Mouse (Mus musculus) heart, embryonic 16.5 days (tissue): ENCODE measurements around the gene Eif4g3. TPM values are rescaled to one million over a fixed set of nuclear protein-coding genes. Genes with fewer than 3 reads are reported as not detected.

Source experiments
- ATAC-seq: fragments of 200-750 bp; cut with Nextera tagmentation; replicated peaks from 2 replicates; pipeline ENCODE4 v1.8.0; 2017; ENCODE audit warnings: moderate number of reproducible peaks; ENCODE audit not compliant: insufficient read depth, low FRiP score; ENCODE audit errors: extremely low read depth
- H3K27ac ChIP-seq: fragments of 300-500 bp; sonication (generic); 2 replicates; pipeline ENCODE4 v1.5.1; 2014; ENCODE audit warnings: mild to moderate bottlenecking, low read length, control low read depth, moderate library complexity
- H3K27me3 ChIP-seq: fragments of 300-500 bp; sonication (generic); 2 replicates; pipeline ENCODE4 v1.6.1; 2014; ENCODE audit warnings: low read length, mixed read lengths; ENCODE audit not compliant: control insufficient read depth, insufficient read depth
- H3K36me3 ChIP-seq: fragments of 300-500 bp; sonication (generic); 2 replicates; pipeline ENCODE4 v1.6.1; 2014; ENCODE audit not compliant: control insufficient read depth, insufficient read depth
- H3K4me1 ChIP-seq: fragments of 300-500 bp; sonication (generic); 2 replicates; pipeline ENCODE4 v1.6.1; 2014; ENCODE audit warnings: low read length, mixed read lengths; ENCODE audit not compliant: control insufficient read depth, insufficient read depth
- H3K4me2 ChIP-seq: fragments of 300-500 bp; sonication (generic); 2 replicates; pipeline ENCODE4 v1.6.1; 2014; ENCODE audit warnings: low read depth, mild to moderate bottlenecking, control low read depth, low read length
- H3K4me3 ChIP-seq: fragments of 300-500 bp; sonication (generic); 2 replicates; pipeline ENCODE4 v1.5.1; 2014; ENCODE audit warnings: mild to moderate bottlenecking, control low read depth, low read length
- H3K9ac ChIP-seq: fragments of 300-500 bp; sonication (generic); 2 replicates; pipeline ENCODE4 v1.6.1; 2014; ENCODE audit warnings: low read length, control low read depth
- H3K9me3 ChIP-seq: fragments of 300-500 bp; sonication (generic); replicated peaks from 2 replicates; pipeline ENCODE4 v1.6.1; 2016; ENCODE audit warnings: low read length; ENCODE audit not compliant: control insufficient read depth
- WGBS: fragments of 180-500 bp; shearing (Covaris S2); extraction: QIAGEN DNeasy Blood & Tissue Kit; methylation state at CpG from one replicate; pipeline ENCODE4 v1.1.7; 2014; 5-methylcytosine and 5-hydroxymethylcytosine counted together
- polyA plus RNA-seq: library from polyadenylated mRNA; unstranded; fragments of >200 nt; fragmentation: Nextera tagmentation; extraction: Ambion mirVana; gene quantifications from 2 replicates; pipeline ENCODE4 v1.2.1, GENCODE M21; 2015

The Eif4g3 gene
- polyA plus RNA-seq, 1 experiment from 2014 or later = 18.9 TPM

GRCm38 (mm10) chr4:138082466-138082865 is 89.6 kb downstream of the Eif4g3 start:
- H3K4me2 ChIP-seq = no peak overlapping the region
- peaks cover 13% of the 10 kb centered on the region; the same call in 1 of the 2 replicates for H3K36me3 ChIP-seq
- H3K9ac ChIP-seq = no peak overlapping the region
- no peak overlapping the region for H3K27ac ChIP-seq
- WGBS = 88% methylated on average over 8 of the region's 8 CpGs
- ATAC-seq = no peak
- H3K4me1 ChIP-seq = no peaks in the 10 kb centered on the region
- H3K4me3 ChIP-seq = no peak overlapping the region
- no peaks in the 10 kb centered on the region for H3K27me3 ChIP-seq
- no peaks in the 10 kb centered on the region for H3K9me3 ChIP-seq

- Histone ChIP-seq H3K4me3 (no peak overlapping the region), H3K4me2 (no peak overlapping the region)
These were observed 91.3 kb downstream of the Eif4g3 start for GRCm38 (mm10) chr4:138084103-138084502.

DNA sequence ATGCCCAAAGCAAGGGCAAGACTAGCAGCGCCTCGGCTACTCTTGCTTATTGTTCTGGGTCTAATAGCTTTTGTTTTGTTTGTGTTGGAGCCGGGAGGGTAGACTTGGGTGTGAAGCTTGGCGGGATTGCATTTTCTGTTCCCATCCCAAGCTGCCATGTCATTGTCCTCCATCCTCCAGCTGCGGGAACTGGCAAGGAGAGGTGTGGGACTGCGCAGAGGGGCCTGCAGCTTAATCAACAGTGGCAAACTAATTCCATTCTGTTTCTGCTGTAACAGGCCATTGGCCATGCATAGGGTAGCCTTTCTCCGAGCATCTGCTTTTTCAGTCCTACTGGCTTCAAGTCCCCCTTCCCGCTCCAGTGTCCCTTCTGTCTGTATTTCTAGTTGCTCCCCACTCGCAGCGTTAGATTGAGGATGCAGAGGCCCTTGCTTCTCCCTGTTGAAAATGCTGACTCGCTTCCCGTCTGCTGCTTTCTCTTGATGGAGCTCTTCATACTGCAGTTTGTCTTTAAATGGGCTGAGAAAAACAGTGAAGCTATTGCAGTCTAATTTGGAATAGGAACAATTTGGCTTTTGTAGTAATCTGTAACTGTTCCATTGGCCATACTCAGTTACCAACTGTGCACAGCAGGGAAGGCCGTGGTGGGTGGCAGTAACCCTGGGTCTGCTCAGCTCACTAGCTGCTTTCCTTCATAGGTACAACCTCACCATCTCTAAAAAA is 92.2 kb downstream of the Eif4g3 start:
- H3K4me2 ChIP-seq = no peak overlapping the region
- H3K9ac ChIP-seq = no peak overlapping the region
- H3K27ac ChIP-seq = no peak overlapping the region
- H3K4me3 ChIP-seq = no peak overlapping the region
- peaks cover 18% of the 10 kb centered on the region; the same call in 1 of the 2 replicates for H3K36me3 ChIP-seq
- no peaks in the 10 kb centered on the region for H3K27me3 ChIP-seq
- WGBS = 88% methylated on average over 13 of the region's 13 CpGs
- H3K4me1 ChIP-seq = no peaks in the 10 kb centered on the region
- no peak for ATAC-seq
- H3K9me3 ChIP-seq = no peaks in the 10 kb centered on the region

More at GRCm38 (mm10) chr4:138084103-138084502, 91.3 kb downstream of the Eif4g3 start:
- Histone ChIP-seq H3K9me3 (no peaks in the 10 kb centered on the region), H3K4me1 (no peaks in the 10 kb centered on the region), H3K9ac (no peak overlapping the region), H3K27me3 (no peaks in the 10 kb centered on the region), H3K27ac (no peak overlapping the region), H3K36me3 (peaks cover 18% of the 10 kb centered on the region; the same call in 1 of the 2 replicates)
- ATAC-seq = no peak
- WGBS = 79% methylated on average over 8 of the region's 8 CpGs

DNA sequence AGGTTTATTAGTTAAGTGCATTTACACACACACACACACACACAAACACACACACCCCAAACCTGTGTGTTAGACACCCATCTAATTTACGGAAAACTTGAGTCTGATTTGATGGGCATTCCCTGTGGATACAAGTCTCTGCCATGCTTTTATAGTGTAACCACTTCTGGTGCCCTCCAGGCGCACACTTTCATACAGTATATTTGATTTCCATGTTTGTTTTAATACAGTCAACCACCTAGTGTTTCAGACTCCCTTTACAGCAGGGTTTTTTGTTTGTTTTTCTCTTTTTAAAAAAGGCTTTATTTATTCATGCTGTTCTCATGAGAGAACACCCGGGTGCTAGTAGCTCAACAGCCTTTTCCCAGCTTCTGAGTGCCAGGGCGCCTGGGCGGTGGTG is 94.1 kb downstream of the Eif4g3 start:
- H3K4me2 ChIP-seq = no peak overlapping the region
- 88% methylated on average over 5 of the region's 5 CpGs for WGBS
- peaks cover 18% of the 10 kb centered on the region; the same call in 1 of the 2 replicates for H3K36me3 ChIP-seq
- no peaks in the 10 kb centered on the region for H3K27me3 ChIP-seq
- no peak overlapping the region for H3K4me3 ChIP-seq
- H3K9ac ChIP-seq = no peak overlapping the region
- no peak overlapping the region for H3K27ac ChIP-seq
- no peaks in the 10 kb centered on the region for H3K9me3 ChIP-seq
- no peak for ATAC-seq
- no peaks in the 10 kb centered on the region for H3K4me1 ChIP-seq

DNA sequence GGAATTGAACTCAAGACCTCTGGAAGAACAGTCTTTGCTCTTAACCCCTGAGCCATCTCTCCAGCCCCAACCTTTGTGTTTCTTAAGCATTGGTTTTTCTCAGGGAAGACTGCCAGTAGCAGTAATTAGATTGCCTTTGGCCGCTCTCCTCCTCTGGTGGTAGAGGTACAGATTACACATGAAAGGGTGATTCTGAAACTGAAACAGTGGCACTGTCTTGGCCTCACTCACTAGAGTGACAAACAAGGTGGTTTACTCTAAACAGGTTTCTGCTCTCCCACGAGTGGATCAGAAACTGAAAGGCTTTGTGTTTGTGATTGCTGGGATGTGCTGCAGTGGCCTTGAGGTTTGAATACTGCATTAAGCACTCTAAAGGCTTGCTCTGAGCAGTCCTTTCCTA is 96.7 kb downstream of the Eif4g3 start:
- Histone ChIP-seq H3K9ac (no peak overlapping the region), H3K36me3 (peaks cover 9% of the 10 kb centered on the region; the same call in 1 of the 2 replicates), H3K27me3 (no peaks in the 10 kb centered on the region), H3K4me3 (no peak overlapping the region), H3K9me3 (no peaks in the 10 kb centered on the region), H3K27ac (no peak overlapping the region), H3K4me1 (no peaks in the 10 kb centered on the region), H3K4me2 (no peak overlapping the region)
- WGBS = 74% methylated on average over 2 of the region's 2 CpGs
- no peak for ATAC-seq

DNA sequence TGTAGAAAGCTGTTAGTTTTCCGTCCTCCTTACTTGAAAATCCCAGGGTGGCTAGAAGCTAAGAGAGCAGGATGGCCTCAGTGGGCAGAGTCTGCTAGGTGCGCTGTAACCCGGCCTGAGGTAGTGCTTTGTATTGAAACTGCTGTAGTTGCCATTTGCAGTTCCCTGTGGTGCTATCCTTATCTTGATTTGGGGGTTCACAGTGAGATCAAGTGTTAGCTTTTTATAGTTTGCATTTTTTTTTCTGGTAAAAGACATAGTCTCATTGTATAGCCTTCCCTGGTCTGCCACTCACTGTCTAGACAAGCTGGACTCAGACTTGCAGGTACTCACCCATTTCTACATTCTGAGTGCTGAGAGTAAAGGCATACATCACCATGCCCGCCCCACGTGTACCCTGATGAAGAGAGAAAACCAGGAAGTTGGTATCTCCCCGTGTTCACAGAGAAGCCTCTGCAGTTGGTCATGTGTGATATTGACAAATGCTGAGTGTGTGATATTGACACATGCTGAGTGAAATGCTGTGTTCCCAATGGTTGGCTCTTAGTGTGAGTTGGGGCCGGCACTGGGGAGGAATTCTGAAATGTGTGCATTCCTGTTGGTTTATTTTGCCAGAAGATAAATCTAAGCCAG is 98.9 kb downstream of the Eif4g3 start:
- Histone ChIP-seq H3K4me1 (no peaks in the 10 kb centered on the region), H3K4me3 (no peak overlapping the region), H3K27ac (no peak overlapping the region), H3K27me3 (no peaks in the 10 kb centered on the region), H3K9me3 (no peaks in the 10 kb centered on the region), H3K4me2 (no peak overlapping the region), H3K36me3 (0 out of 2 replicates have a peak, but pooled peaks cover 5% of the 10 kb centered on the region), H3K9ac (no peak overlapping the region)
- 79% methylated on average over 7 of the region's 7 CpGs for WGBS
- no peak for ATAC-seq

DNA sequence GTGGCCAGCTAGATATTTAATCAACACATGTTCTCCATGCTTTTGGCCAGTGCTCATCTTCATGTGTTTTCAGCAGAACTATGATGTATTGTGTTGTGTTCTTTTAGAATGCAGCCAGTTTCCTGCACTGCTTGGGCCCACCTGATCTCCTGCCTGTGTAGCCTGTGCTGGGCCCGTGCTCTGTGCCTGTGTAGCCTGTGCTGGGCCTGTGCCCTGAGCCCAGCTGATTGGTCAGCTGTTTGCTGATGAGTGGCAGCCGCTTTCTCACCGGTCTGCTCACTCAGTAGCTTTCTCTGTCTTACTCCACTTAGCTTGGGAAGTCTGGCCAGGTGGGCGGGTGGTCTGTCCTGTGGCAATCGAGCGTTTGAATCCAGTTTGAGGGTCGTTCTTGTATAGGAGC is 107.6 kb downstream of the Eif4g3 start:
- Histone ChIP-seq H3K36me3 (peaks cover 35% of the 10 kb centered on the region), H3K27me3 (no peaks in the 10 kb centered on the region), H3K4me1 (no peaks in the 10 kb centered on the region), H3K4me3 (no peak overlapping the region), H3K4me2 (no peak overlapping the region), H3K9me3 (no peaks in the 10 kb centered on the region), H3K9ac (no peak overlapping the region), H3K27ac (no peak overlapping the region)
- no peak for ATAC-seq
- WGBS = 82% methylated on average over 7 of the region's 7 CpGs

GRCm38 (mm10) chr4:138101795-138102194 is 109.0 kb downstream of the Eif4g3 start:
- Histone ChIP-seq H3K4me1 (no peaks in the 10 kb centered on the region), H3K27ac (no peak overlapping the region), H3K4me3 (no peak overlapping the region), H3K27me3 (no peaks in the 10 kb centered on the region), H3K4me2 (no peak overlapping the region), H3K9ac (no peak overlapping the region), H3K36me3 (peaks cover 46% of the 10 kb centered on the region), H3K9me3 (no peaks in the 10 kb centered on the region)
- ATAC-seq = no peak
- 81% methylated on average over 10 of the region's 10 CpGs for WGBS

- H3K27ac ChIP-seq = no peak overlapping the region
- no peak overlapping the region for H3K9ac ChIP-seq
- no peak for ATAC-seq
- H3K4me1 ChIP-seq = no peaks in the 10 kb centered on the region
- H3K27me3 ChIP-seq = no peaks in the 10 kb centered on the region
- H3K4me2 ChIP-seq = no peak overlapping the region
- H3K36me3 ChIP-seq = peaks cover 43% of the 10 kb centered on the region
- H3K4me3 ChIP-seq = no peak overlapping the region
- WGBS = 87% methylated on average over 3 of the region's 3 CpGs
- H3K9me3 ChIP-seq = no peaks in the 10 kb centered on the region
These were observed 109.6 kb downstream of the Eif4g3 start for GRCm38 (mm10) chr4:138102413-138102812.
